Mouse (Mus musculus) megakaryocyte, adult 5-6 weeks (primary cell): ENCODE data around the gene St13. TPM values are rescaled to one million over a fixed set of nuclear protein-coding genes. Genes with fewer than 3 reads are reported as not detected.

Experiments
- ATAC-seq: 2 replicates; pipeline ENCODE4 v1.8.0; 2016; ENCODE audit warnings: mild to moderate bottlenecking, inconsistent platforms; ENCODE audit not compliant: poor library complexity, severe bottlenecking
- total RNA-seq, 2 experiments: library from RNA; stranded (forward) in 1 of 2; stranded (reverse) in 1 of 2; fragments of 153-499, 151-499 nt in 1 of 2; fragments of 221-1000, 200-1000 nt in 1 of 2; gene quantifications; 2 replicates each; pipeline versions ENCODE4 v1.2.3 to v1.2.4; 2015 to 2017

The St13 gene
- total RNA-seq, 2 experiments from 2014 or later: 47.5 to 162 TPM

- no peak for ATAC-seq
Observed at GRCm38 (mm10) chr15:81324979-81325378, 74.9 kb downstream of the St13 start.

- ATAC-seq: no peak
Observed at GRCm38 (mm10) chr15:81320137-81320536, 79.7 kb downstream of the St13 start.

GRCm38 (mm10) chr15:81319462-81319861 is 80.4 kb downstream of the St13 start:
- no peak for ATAC-seq

GRCm38 (mm10) chr15:81313928-81314327 is 85.9 kb downstream of the St13 start:
- no peak for ATAC-seq

Other genes with a start within 250 kb of the St13 start
- gene Mrtfa, start 209.3 kb downstream of the St13 start, total RNA-seq (2015): 76.4 and 81.3 TPM in 2 replicates
- gene Mrtfa, start 209.3 kb downstream of the St13 start, total RNA-seq (2017): 39.4 and 46.2 TPM in 2 replicates
- not detected in 2 replicates for gene Mchr1, start 164.6 kb downstream of the St13 start, total RNA-seq (2015)
- not detected in 2 replicates for gene Mchr1, start 164.6 kb downstream of the St13 start, total RNA-seq (2017)
- gene Slc25a17, start 39.3 kb downstream of the St13 start, total RNA-seq (2015): 56.7 and 56.8 TPM in 2 replicates
- 61.3 and 67.6 TPM in 2 replicates for gene Slc25a17, start 39.3 kb downstream of the St13 start, total RNA-seq (2017)
- gene Xpnpep3, start 61 bp upstream of the St13 start, total RNA-seq (2015): 3.3 and 6.8 TPM in 2 replicates
- gene Xpnpep3, start 61 bp upstream of the St13 start, total RNA-seq (2017): 9.1 and 15.7 TPM in 2 replicates
- not detected in 2 replicates for gene Dnajb7, start 8.2 kb upstream of the St13 start, total RNA-seq (2015)
- gene Dnajb7, start 8.2 kb upstream of the St13 start, total RNA-seq (2017): 0.18 TPM in 1 of 2 replicates, not detected in the other
- 176 and 189 TPM in 2 replicates for gene Rbx1, start 66.2 kb upstream of the St13 start, total RNA-seq (2015)
- gene Rbx1, start 66.2 kb upstream of the St13 start, total RNA-seq (2017): 150 and 189 TPM in 2 replicates
- 218 and 236 TPM in 2 replicates for gene Ep300, start 185.3 kb upstream of the St13 start, total RNA-seq (2015)
- 46.5 and 76.5 TPM in 2 replicates for gene Ep300, start 185.3 kb upstream of the St13 start, total RNA-seq (2017)